Mouse (Mus musculus) forebrain, embryonic 16.5 days (tissue): ENCODE measurements around the gene Otulinl. TPM values are rescaled to one million over a fixed set of nuclear protein-coding genes. Genes with fewer than 3 reads are reported as not detected.
A peak's percentile ranks its signal among the peaks of the same experiment; 100 is the strongest.

ENCODE experiments used
- ATAC-seq: fragments of 200-750 bp; cut with Nextera tagmentation; 2 replicates; pipeline ENCODE4 v1.8.0; 2017; ENCODE audit warnings: mild to moderate bottlenecking, moderate library complexity
- H3K27ac ChIP-seq: fragments of 300-500 bp; sonication (generic); 2 replicates; pipeline ENCODE4 v1.5.1; 2014; ENCODE audit warnings: low read length, control low read depth
- H3K27me3 ChIP-seq: fragments of 300-500 bp; sonication (generic); replicated peaks from 2 replicates; pipeline ENCODE4 v1.6.1; 2014; ENCODE audit warnings: low read length; ENCODE audit not compliant: control insufficient read depth, insufficient read depth
- H3K36me3 ChIP-seq: fragments of 300-500 bp; sonication (generic); 2 replicates; pipeline ENCODE4 v1.6.1; 2014; ENCODE audit not compliant: control insufficient read depth, insufficient read depth
- H3K4me1 ChIP-seq: fragments of 300-500 bp; sonication (generic); replicated peaks from 2 replicates; pipeline ENCODE4 v1.6.1; 2014; ENCODE audit warnings: low read length; ENCODE audit not compliant: control insufficient read depth, insufficient read depth
- H3K4me2 ChIP-seq: fragments of 300-500 bp; sonication (generic); 2 replicates; pipeline ENCODE4 v1.6.1; 2014; ENCODE audit warnings: mild to moderate bottlenecking, low read length, control low read depth
- H3K4me3 ChIP-seq: fragments of 300-500 bp; sonication (generic); replicated peaks from 2 replicates; pipeline ENCODE4 v1.5.1; 2014; ENCODE audit warnings: mild to moderate bottlenecking, low read length, control low read depth
- H3K9ac ChIP-seq: fragments of 300-500 bp; sonication (generic); replicated peaks from 2 replicates; pipeline ENCODE4 v1.6.1; 2014; ENCODE audit warnings: low read depth, low read length, control low read depth
- H3K9me3 ChIP-seq: fragments of 300-500 bp; sonication (generic); 2 replicates; pipeline ENCODE4 v1.6.1; 2016; ENCODE audit warnings: low read length; ENCODE audit not compliant: control insufficient read depth
- WGBS: fragments of 180-500 bp; shearing (Covaris S2); extraction: QIAGEN DNeasy Blood & Tissue Kit; methylation state at CpG from one replicate; pipeline ENCODE4 v1.1.7; 2014; 5-methylcytosine and 5-hydroxymethylcytosine counted together
- polyA plus RNA-seq: library from polyadenylated mRNA; unstranded; fragments of >200 nt; fragmentation: Nextera tagmentation; extraction: Ambion mirVana; gene quantifications from 2 replicates; pipeline ENCODE4 v1.2.1, GENCODE M21; 2015

Gene Otulinl
- polyA plus RNA-seq, 1 experiment from 2014 or later: 13.6 TPM

GRCm38 (mm10) chr15:27672259-27672658 lies 9.1 kb downstream of the Otulinl start:
- H3K4me3 ChIP-seq: no peak overlapping the region
- H3K9ac ChIP-seq: no peak overlapping the region
- 39% methylated on average over 8 of the region's 8 CpGs for whole genome bisulfite sequencing
- H3K36me3 ChIP-seq: no peaks in the 10 kb centered on the region
- no peak overlapping the region for H3K4me2 ChIP-seq
- no peaks in the 10 kb centered on the region for H3K9me3 ChIP-seq
- no peaks in the 10 kb centered on the region for H3K4me1 ChIP-seq
- H3K27me3 ChIP-seq: no peaks in the 10 kb centered on the region
- no peak overlapping the region for H3K27ac ChIP-seq
- no peak for ATAC-seq

DNA sequence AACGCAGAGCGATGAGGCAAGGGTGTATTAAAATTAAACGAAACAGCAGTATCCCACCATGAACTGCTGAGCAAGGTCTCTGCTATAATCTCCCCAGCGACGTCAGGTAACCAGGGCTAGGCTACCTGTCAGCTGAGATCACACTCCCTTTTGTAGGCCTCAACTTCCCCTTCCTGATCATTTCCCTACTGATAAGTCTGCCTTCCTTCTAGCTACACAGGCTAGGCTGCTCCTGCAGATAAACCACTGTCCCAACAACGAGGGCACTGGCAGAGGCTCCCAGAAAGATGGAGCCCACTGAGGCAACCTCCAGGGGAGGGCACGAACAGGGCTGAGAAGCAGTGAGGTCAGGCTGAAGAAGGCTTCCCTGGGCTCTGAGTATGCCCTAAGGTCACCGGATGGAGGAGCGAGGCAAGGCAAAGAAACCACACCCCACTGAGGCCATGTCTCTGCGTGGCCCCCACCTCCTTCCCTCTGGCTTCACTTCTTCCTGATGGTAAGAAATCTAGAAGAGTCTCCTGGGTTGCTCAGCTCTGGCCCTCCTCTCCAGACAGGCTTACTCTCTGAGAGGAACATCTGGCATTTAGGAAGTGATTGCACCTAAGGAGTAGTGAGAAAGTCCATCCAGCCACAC lies 9.7 kb downstream of the Otulinl start:
- 91% methylated on average over 10 of the region's 10 CpGs for WGBS

GRCm38 (mm10) chr15:27670708-27671107 lies 10.7 kb downstream of the Otulinl start:
- Histone ChIP-seq H3K27me3 (no peaks in the 10 kb centered on the region), H3K27ac (no peak overlapping the region), H3K9ac (no peak overlapping the region), H3K4me3 (no peak overlapping the region), H3K4me1 (no peaks in the 10 kb centered on the region), H3K4me2 (no peak overlapping the region), H3K36me3 (no peaks in the 10 kb centered on the region), H3K9me3 (no peaks in the 10 kb centered on the region)
- 79% methylated on average over 8 of the region's 8 CpGs for WGBS
- ATAC-seq: no peak

More for the DNA sequence above, 9.7 kb downstream of the Otulinl start:
- H3K9me3 ChIP-seq: no peaks in the 10 kb centered on the region
- H3K27me3 ChIP-seq: no peaks in the 10 kb centered on the region
- H3K4me2 ChIP-seq: no peak overlapping the region
- no peak for ATAC-seq
- no peak overlapping the region for H3K9ac ChIP-seq
- H3K27ac ChIP-seq: no peak overlapping the region
- H3K4me1 ChIP-seq: no peaks in the 10 kb centered on the region
- no peaks in the 10 kb centered on the region for H3K36me3 ChIP-seq
- H3K4me3 ChIP-seq: no peak overlapping the region

- H3K4me2 ChIP-seq: no peak overlapping the region
- no peak overlapping the region for H3K9ac ChIP-seq
- H3K9me3 ChIP-seq: no peaks in the 10 kb centered on the region
- H3K4me1 ChIP-seq: no peaks in the 10 kb centered on the region
- 84% methylated on average over 12 of the region's 12 CpGs for WGBS
- no peak overlapping the region for H3K4me3 ChIP-seq
- no peaks in the 10 kb centered on the region for H3K27me3 ChIP-seq
- no peak overlapping the region for H3K27ac ChIP-seq
- H3K36me3 ChIP-seq: no peaks in the 10 kb centered on the region
- ATAC-seq: no peak
These were observed 11.4 kb downstream of the Otulinl start for GRCm38 (mm10) chr15:27669931-27670411.

DNA sequence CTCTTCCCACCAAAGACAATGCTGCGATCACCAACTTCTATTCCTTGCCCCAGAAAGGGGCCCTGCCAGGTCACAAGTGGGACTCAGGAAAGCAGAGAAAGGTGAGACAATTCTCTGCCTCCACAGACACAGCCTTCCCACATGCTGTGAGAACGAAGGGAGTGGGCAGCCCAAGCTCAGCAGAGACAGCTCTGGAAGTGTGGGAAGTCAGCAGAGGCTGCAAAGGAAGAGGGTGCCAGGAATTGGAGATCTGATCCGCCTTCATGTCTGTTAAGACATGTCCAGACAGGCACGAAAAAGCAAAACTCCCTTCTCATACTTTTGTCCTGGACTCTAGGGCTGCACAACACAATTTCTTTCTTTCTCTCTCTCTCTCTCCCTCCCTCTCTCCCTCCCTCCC lies 12.1 kb downstream of the Otulinl start:
- no peak overlapping the region for H3K4me3 ChIP-seq
- no peak overlapping the region for H3K4me2 ChIP-seq
- H3K27ac ChIP-seq: no peak overlapping the region
- ATAC-seq: no peak
- no peaks in the 10 kb centered on the region for H3K9me3 ChIP-seq
- no peaks in the 10 kb centered on the region for H3K27me3 ChIP-seq
- no peaks in the 10 kb centered on the region for H3K4me1 ChIP-seq
- no peak overlapping the region for H3K9ac ChIP-seq
- H3K36me3 ChIP-seq: no peaks in the 10 kb centered on the region
- 73% methylated on average over 4 of the region's 4 CpGs for WGBS

GRCm38 (mm10) chr15:27668557-27668956 lies 12.8 kb downstream of the Otulinl start:
- no peak for ATAC-seq
- H3K9ac ChIP-seq: no peak overlapping the region
- no peaks in the 10 kb centered on the region for H3K9me3 ChIP-seq
- H3K4me1 ChIP-seq: no peaks in the 10 kb centered on the region
- H3K4me2 ChIP-seq: no peak overlapping the region
- H3K4me3 ChIP-seq: no peak overlapping the region
- WGBS: 89% methylated on average over 7 of the region's 7 CpGs
- no peaks in the 10 kb centered on the region for H3K27me3 ChIP-seq
- no peaks in the 10 kb centered on the region for H3K36me3 ChIP-seq
- no peak overlapping the region for H3K27ac ChIP-seq

DNA sequence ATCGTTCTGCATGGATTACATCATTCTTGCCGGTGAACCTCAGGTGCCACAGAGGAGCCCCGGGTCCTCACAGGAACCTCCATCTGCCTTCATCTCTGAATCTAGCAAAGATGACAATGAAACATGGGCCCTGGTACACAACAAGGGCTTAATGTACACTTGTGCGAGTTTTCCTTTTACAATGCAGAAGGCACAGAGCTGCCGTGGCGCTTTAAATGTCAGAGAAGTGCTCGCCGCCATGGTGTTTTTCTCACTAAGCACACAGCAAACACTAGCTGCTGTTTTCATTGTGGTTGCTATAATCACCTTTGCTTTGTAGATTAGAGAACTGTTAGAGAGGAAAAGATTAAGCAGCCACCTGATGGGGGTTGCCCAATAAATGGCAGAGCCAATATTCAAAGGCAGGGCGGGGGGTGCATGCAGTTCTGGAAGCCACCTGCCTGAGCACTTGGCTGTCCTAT lies 13.3 kb downstream of the Otulinl start:
- H3K36me3 ChIP-seq: no peaks in the 10 kb centered on the region

GRCm38 (mm10) chr15:27666911-27667539 lies 14.4 kb downstream of the Otulinl start:
- Histone ChIP-seq H3K4me1 (no peaks in the 10 kb centered on the region), H3K9ac (no peak overlapping the region), H3K27ac (no peak overlapping the region), H3K4me3 (no peak overlapping the region), H3K9me3 (no peaks in the 10 kb centered on the region), H3K27me3 (no peaks in the 10 kb centered on the region), H3K36me3 (no peaks in the 10 kb centered on the region), H3K4me2 (no peak overlapping the region)
- no peak for ATAC-seq
- 55% methylated on average over 9 of the region's 9 CpGs for WGBS

More for the DNA sequence above, 13.3 kb downstream of the Otulinl start:
- Histone ChIP-seq H3K27ac (no peak overlapping the region), H3K9ac (no peak overlapping the region), H3K9me3 (no peaks in the 10 kb centered on the region), H3K27me3 (no peaks in the 10 kb centered on the region), H3K4me3 (no peak overlapping the region), H3K4me2 (no peak overlapping the region), H3K4me1 (no peaks in the 10 kb centered on the region)
- no peak for ATAC-seq
- 64% methylated on average over 9 of the region's 9 CpGs for WGBS

DNA sequence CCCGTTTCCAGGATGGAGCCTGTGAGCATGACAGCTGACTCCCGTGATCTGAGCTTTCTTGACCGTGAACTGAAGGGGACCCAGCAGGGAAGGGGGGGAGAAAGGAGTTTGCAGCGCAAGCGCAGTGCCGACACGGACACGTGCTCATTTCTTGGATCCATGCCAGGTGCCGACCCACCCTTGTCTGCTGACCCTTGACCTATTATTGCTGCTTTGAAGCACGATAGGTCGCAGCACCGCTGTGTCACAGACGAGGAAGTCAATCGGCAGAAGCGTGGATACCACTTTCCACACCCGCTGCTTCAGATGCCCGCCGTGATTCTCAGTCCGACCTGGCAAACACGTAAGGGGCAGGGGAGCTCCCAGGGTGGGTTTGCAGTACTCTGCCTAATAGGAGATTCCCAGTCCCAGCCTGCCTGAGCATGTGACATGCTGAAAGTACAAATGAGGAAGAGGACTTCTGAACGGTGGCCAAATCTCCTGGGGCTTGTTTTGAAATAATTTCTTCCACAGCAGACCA lies 15.9 kb downstream of the Otulinl start:
- 63% methylated on average over 21 of the region's 21 CpGs for WGBS
- Histone ChIP-seq H3K9me3 (no peaks in the 10 kb centered on the region), H3K27ac (no peak overlapping the region), H3K4me1 (no peaks in the 10 kb centered on the region), H3K36me3 (no peaks in the 10 kb centered on the region), H3K27me3 (no peaks in the 10 kb centered on the region), H3K4me3 (no peak overlapping the region), H3K9ac (no peak overlapping the region; the same call in 1 of the 2 replicates), H3K4me2 (peak overlapping the region; percentile 8; the same call in 1 of the 2 replicates)
- no peak for ATAC-seq
